Mouse (Mus musculus) liver, embryonic 15.5 days (tissue): ENCODE measurements at regions not wholly inside any gene's neighbourhood (a gene's known extent, or its start where the extent isn't known, plus 50 kb on each side); places are given as distances from the start of the nearest gene placed in this dataset.

Source experiments
- ATAC-seq: fragments of 200-750 bp; cut with Nextera tagmentation; 2 replicates; pipeline ENCODE4 v1.8.0; 2017; ENCODE audit warnings: moderate number of reproducible peaks, mild to moderate bottlenecking, moderate library complexity; ENCODE audit not compliant: insufficient read depth
- H3K27ac ChIP-seq: fragments of 300-500 bp; sonication (generic); replicated peaks from 2 replicates; pipeline ENCODE4 v1.5.1; 2015; ENCODE audit warnings: mild to moderate bottlenecking, inconsistent platforms
- H3K27me3 ChIP-seq: fragments of 300-500 bp; sonication (generic); 2 replicates; pipeline ENCODE4 v1.6.1; 2015; ENCODE audit warnings: mild to moderate bottlenecking, inconsistent platforms
- H3K36me3 ChIP-seq: fragments of 300-500 bp; sonication (generic); replicated peaks from 2 replicates; pipeline ENCODE4 v1.6.1; 2015; ENCODE audit warnings: moderate library complexity, mild to moderate bottlenecking, inconsistent platforms
- H3K4me1 ChIP-seq: fragments of 300-500 bp; sonication (generic); replicated peaks from 2 replicates; pipeline ENCODE4 v1.6.1; 2015; ENCODE audit warnings: inconsistent platforms
- H3K4me2 ChIP-seq: fragments of 300-500 bp; sonication (generic); 2 replicates; pipeline ENCODE4 v1.6.1; 2015; ENCODE audit warnings: moderate library complexity, mild to moderate bottlenecking, inconsistent platforms
- H3K4me3 ChIP-seq: fragments of 300-500 bp; sonication (generic); replicated peaks from 2 replicates; pipeline ENCODE4 v1.5.1; 2015; ENCODE audit warnings: mild to moderate bottlenecking, inconsistent platforms
- H3K9ac ChIP-seq: fragments of 300-500 bp; sonication (generic); 2 replicates; pipeline ENCODE4 v1.6.1; 2015; ENCODE audit warnings: moderate library complexity, mild to moderate bottlenecking, inconsistent platforms
- H3K9me3 ChIP-seq: fragments of 300-500 bp; sonication (generic); replicated peaks from 2 replicates; pipeline ENCODE4 v1.6.1; 2016; ENCODE audit warnings: inconsistent platforms
- WGBS: fragments of 180-500 bp; shearing (Covaris S2); methylation state at CpG from one replicate; pipeline ENCODE4 v1.1.7; 2015; ENCODE audit warnings: mixed read lengths; ENCODE audit not compliant: insufficient replicate concordance; 5-methylcytosine and 5-hydroxymethylcytosine counted together

- Histone ChIP-seq H3K9ac (no peak overlapping the region), H3K27ac (no peak overlapping the region), H3K4me2 (no peak overlapping the region), H3K4me1 (no peaks in the 10 kb centered on the region), H3K27me3 (no peaks in the 10 kb centered on the region), H3K36me3 (no peaks in the 10 kb centered on the region), H3K4me3 (no peak overlapping the region), H3K9me3 (no peaks in the 10 kb centered on the region)
- WGBS: 71% methylated on average over 4 of the region's 4 CpGs
- ATAC-seq: no peak
These were observed 268.8 kb upstream of the Acvr2a start for GRCm38 (mm10) chr2:48545072-48545471.

GRCm38 (mm10) chr2:48545679-48546078 is 268.2 kb upstream of the Acvr2a start:
- no peak overlapping the region for H3K4me3 ChIP-seq
- no peak for ATAC-seq
- no peaks in the 10 kb centered on the region for H3K36me3 ChIP-seq
- no peaks in the 10 kb centered on the region for H3K27me3 ChIP-seq
- H3K4me1 ChIP-seq: no peaks in the 10 kb centered on the region
- no peak overlapping the region for H3K4me2 ChIP-seq
- no peak overlapping the region for H3K9ac ChIP-seq
- WGBS: 25% methylated on average over 4 of the region's 4 CpGs
- H3K27ac ChIP-seq: no peak overlapping the region
- H3K9me3 ChIP-seq: no peaks in the 10 kb centered on the region

- Histone ChIP-seq H3K27me3 (no peaks in the 10 kb centered on the region), H3K9me3 (no peaks in the 10 kb centered on the region), H3K9ac (no peak overlapping the region), H3K36me3 (no peaks in the 10 kb centered on the region), H3K4me2 (no peak overlapping the region), H3K4me1 (no peaks in the 10 kb centered on the region), H3K4me3 (no peak overlapping the region), H3K27ac (no peak overlapping the region)
- no peak for ATAC-seq
- WGBS: 43% methylated on average over 4 of the region's 4 CpGs
These were observed 267.7 kb upstream of the Acvr2a start for GRCm38 (mm10) chr2:48546194-48546593.

- Histone ChIP-seq H3K27me3 (no peaks in the 10 kb centered on the region), H3K9ac (no peak overlapping the region), H3K4me3 (no peak overlapping the region), H3K27ac (no peak overlapping the region), H3K4me1 (no peaks in the 10 kb centered on the region), H3K9me3 (no peaks in the 10 kb centered on the region), H3K4me2 (no peak overlapping the region), H3K36me3 (no peaks in the 10 kb centered on the region)
- WGBS: 30% methylated on average over 3 of the region's 3 CpGs
- no peak for ATAC-seq
These were observed 257.3 kb upstream of the Acvr2a start for GRCm38 (mm10) chr2:48556600-48556999.

- no peaks in the 10 kb centered on the region for H3K27me3 ChIP-seq
- no peak overlapping the region for H3K27ac ChIP-seq
- H3K36me3 ChIP-seq: no peaks in the 10 kb centered on the region
- no peak overlapping the region for H3K4me3 ChIP-seq
- no peaks in the 10 kb centered on the region for H3K9me3 ChIP-seq
- no peak for ATAC-seq
- no peaks in the 10 kb centered on the region for H3K4me1 ChIP-seq
- no peak overlapping the region for H3K9ac ChIP-seq
- H3K4me2 ChIP-seq: no peak overlapping the region
These were observed 256.8 kb upstream of the Acvr2a start for GRCm38 (mm10) chr2:48557123-48557522.

GRCm38 (mm10) chr2:48558641-48559040 is 255.3 kb upstream of the Acvr2a start:
- H3K9me3 ChIP-seq: no peaks in the 10 kb centered on the region
- H3K27me3 ChIP-seq: no peaks in the 10 kb centered on the region
- H3K9ac ChIP-seq: no peak overlapping the region
- 53% methylated on average over 3 of the region's 3 CpGs for WGBS
- no peak overlapping the region for H3K4me2 ChIP-seq
- no peak overlapping the region for H3K4me3 ChIP-seq
- H3K36me3 ChIP-seq: no peaks in the 10 kb centered on the region
- H3K27ac ChIP-seq: no peak overlapping the region
- ATAC-seq: no peak
- H3K4me1 ChIP-seq: no peaks in the 10 kb centered on the region

GRCm38 (mm10) chr2:48563636-48564035 is 250.3 kb upstream of the Acvr2a start:
- ATAC-seq: no peak
- H3K27me3 ChIP-seq: no peaks in the 10 kb centered on the region
- no peak overlapping the region for H3K4me3 ChIP-seq
- WGBS: 47% methylated on average over 3 of the region's 3 CpGs
- no peaks in the 10 kb centered on the region for H3K4me1 ChIP-seq
- no peak overlapping the region for H3K27ac ChIP-seq
- no peaks in the 10 kb centered on the region for H3K36me3 ChIP-seq
- no peak overlapping the region for H3K9ac ChIP-seq
- H3K4me2 ChIP-seq: no peak overlapping the region
- no peaks in the 10 kb centered on the region for H3K9me3 ChIP-seq

- Histone ChIP-seq H3K4me3 (no peak overlapping the region), H3K27me3 (no peaks in the 10 kb centered on the region)
- no peak for ATAC-seq
These were observed 249.7 kb upstream of the Acvr2a start for GRCm38 (mm10) chr2:48564170-48564569.

GRCm38 (mm10) chr2:48567871-48568270 is 246.0 kb upstream of the Acvr2a start:
- WGBS: 51% methylated on average over 6 of the region's 6 CpGs
- no peak for ATAC-seq
- no peak overlapping the region for H3K4me2 ChIP-seq
- H3K27ac ChIP-seq: no peak overlapping the region
- no peaks in the 10 kb centered on the region for H3K36me3 ChIP-seq
- H3K9me3 ChIP-seq: no peaks in the 10 kb centered on the region
- H3K9ac ChIP-seq: no peak overlapping the region
- no peaks in the 10 kb centered on the region for H3K27me3 ChIP-seq
- H3K4me3 ChIP-seq: no peak overlapping the region
- no peaks in the 10 kb centered on the region for H3K4me1 ChIP-seq

More at GRCm38 (mm10) chr2:48564170-48564569, 249.7 kb upstream of the Acvr2a start:
- H3K4me1 ChIP-seq: no peaks in the 10 kb centered on the region
- H3K9ac ChIP-seq: no peak overlapping the region
- H3K27ac ChIP-seq: no peak overlapping the region
- H3K9me3 ChIP-seq: no peaks in the 10 kb centered on the region
- H3K4me2 ChIP-seq: no peak overlapping the region
- 54% methylated on average over 4 of the region's 4 CpGs for WGBS
- no peaks in the 10 kb centered on the region for H3K36me3 ChIP-seq

GRCm38 (mm10) chr2:48586162-48586830 is 227.6 kb upstream of the Acvr2a start:
- no peak overlapping the region for H3K27ac ChIP-seq
- H3K36me3 ChIP-seq: no peaks in the 10 kb centered on the region
- H3K4me2 ChIP-seq: no peak overlapping the region
- no peaks in the 10 kb centered on the region for H3K4me1 ChIP-seq
- H3K9ac ChIP-seq: no peak overlapping the region
- no peak for ATAC-seq
- WGBS: 59% methylated on average over 7 of the region's 7 CpGs
- H3K4me3 ChIP-seq: no peak overlapping the region
- H3K9me3 ChIP-seq: no peaks in the 10 kb centered on the region
- no peaks in the 10 kb centered on the region for H3K27me3 ChIP-seq

- no peak overlapping the region for H3K27ac ChIP-seq
- H3K9me3 ChIP-seq: no peaks in the 10 kb centered on the region
- no peaks in the 10 kb centered on the region for H3K36me3 ChIP-seq
- H3K4me2 ChIP-seq: no peak overlapping the region
- ATAC-seq: no peak
- no peak overlapping the region for H3K4me3 ChIP-seq
- H3K9ac ChIP-seq: no peak overlapping the region
- no peaks in the 10 kb centered on the region for H3K4me1 ChIP-seq
- 51% methylated on average over 4 of the region's 4 CpGs for WGBS
- no peaks in the 10 kb centered on the region for H3K27me3 ChIP-seq
These were observed 227.1 kb upstream of the Acvr2a start for GRCm38 (mm10) chr2:48586831-48587169.

- no peaks in the 10 kb centered on the region for H3K36me3 ChIP-seq
These were observed 224.2 kb upstream of the Acvr2a start for GRCm38 (mm10) chr2:48589709-48590108.

More at GRCm38 (mm10) chr2:48589709-48590108, 224.2 kb upstream of the Acvr2a start:
- H3K4me1 ChIP-seq: no peaks in the 10 kb centered on the region
- no peak for ATAC-seq
- H3K27ac ChIP-seq: no peak overlapping the region
- no peak overlapping the region for H3K4me2 ChIP-seq
- H3K27me3 ChIP-seq: no peaks in the 10 kb centered on the region
- H3K9me3 ChIP-seq: no peaks in the 10 kb centered on the region
- no peak overlapping the region for H3K9ac ChIP-seq
- H3K4me3 ChIP-seq: no peak overlapping the region
